Mouse (Mus musculus) liver, postnatal 0 days (tissue): ENCODE data around the gene Ptpn14. TPM values are rescaled to one million over a fixed set of nuclear protein-coding genes. Genes with fewer than 3 reads are reported as not detected.

ENCODE experiments used
- ATAC-seq: fragments of 200-750 bp; cut with Nextera tagmentation; 2 replicates; pipeline ENCODE4 v1.8.0; 2017; ENCODE audit warnings: mild to moderate bottlenecking, moderate library complexity
- DNase-seq: peaks from one replicate; pipeline ENCODE4 v3.0.0-alpha.2; 2016
- H3K27ac ChIP-seq: fragments of 300-500 bp; sonication (generic); 2 replicates; pipeline ENCODE4 v1.5.1; 2014; ENCODE audit warnings: antibody characterized with exemption, moderate library complexity, mild to moderate bottlenecking, low read depth
- H3K27me3 ChIP-seq: fragments of 300-500 bp; sonication (generic); 2 replicates; pipeline ENCODE4 v1.6.1; 2014; ENCODE audit warnings: low read length, control low read depth, mixed read lengths; ENCODE audit not compliant: insufficient read depth
- H3K36me3 ChIP-seq: fragments of 300-500 bp; sonication (generic); replicated peaks from 2 replicates; pipeline ENCODE4 v1.6.1; 2014; ENCODE audit warnings: mild to moderate bottlenecking, control low read depth, low read length, moderate library complexity, mixed read lengths; ENCODE audit not compliant: insufficient read depth
- H3K4me1 ChIP-seq: fragments of 300-500 bp; sonication (generic); 2 replicates; pipeline ENCODE4 v1.6.1; 2014; ENCODE audit warnings: antibody characterized with exemption, mild to moderate bottlenecking, control low read depth; ENCODE audit not compliant: insufficient read depth
- H3K4me2 ChIP-seq: fragments of 300-500 bp; sonication (generic); 2 replicates; pipeline ENCODE4 v1.6.1; 2014; ENCODE audit warnings: low read depth, mild to moderate bottlenecking, low read length, moderate library complexity, mixed read lengths
- H3K4me3 ChIP-seq: fragments of 300-500 bp; sonication (generic); 2 replicates; pipeline ENCODE4 v1.5.1; 2014; ENCODE audit warnings: low read depth, low read length
- H3K9ac ChIP-seq: fragments of 300-500 bp; sonication (generic); replicated peaks from 2 replicates; pipeline ENCODE4 v1.6.1; 2014; ENCODE audit warnings: mild to moderate bottlenecking, moderate library complexity
- H3K9me3 ChIP-seq: fragments of 300-500 bp; sonication (generic); 2 replicates; pipeline ENCODE4 v1.6.1; 2016; ENCODE audit warnings: mild to moderate bottlenecking, control low read depth, low read length, mixed read lengths
- CTCF ChIP-seq: sonication (generic); IDR thresholded peaks from 2 replicates; pipeline ENCODE4 v1.5.1; 2016; ENCODE audit warnings: antibody characterized with exemption, low read depth
- EP300 ChIP-seq: IDR thresholded peaks from 2 replicates; pipeline ENCODE4 v1.6.1; 2016; ENCODE audit warnings: antibody characterized with exemption, low read depth, mild to moderate bottlenecking
- WGBS: fragments of 180-500 bp; shearing (Covaris S2); extraction: QIAGEN DNeasy Blood & Tissue Kit; methylation state at CpG from one replicate; pipeline ENCODE4 v1.1.7; 2014; ENCODE audit not compliant: insufficient replicate concordance; 5-methylcytosine and 5-hydroxymethylcytosine counted together
- polyA plus RNA-seq: library from polyadenylated mRNA; unstranded; fragments of >200 nt; fragmentation: Nextera tagmentation; extraction: Ambion mirVana; gene quantifications from 2 replicates; pipeline ENCODE4 v1.2.1, GENCODE M21; 2015

The Ptpn14 gene
- polyA plus RNA-seq, 1 experiment from 2014 or later = 0.33 TPM

DNA sequence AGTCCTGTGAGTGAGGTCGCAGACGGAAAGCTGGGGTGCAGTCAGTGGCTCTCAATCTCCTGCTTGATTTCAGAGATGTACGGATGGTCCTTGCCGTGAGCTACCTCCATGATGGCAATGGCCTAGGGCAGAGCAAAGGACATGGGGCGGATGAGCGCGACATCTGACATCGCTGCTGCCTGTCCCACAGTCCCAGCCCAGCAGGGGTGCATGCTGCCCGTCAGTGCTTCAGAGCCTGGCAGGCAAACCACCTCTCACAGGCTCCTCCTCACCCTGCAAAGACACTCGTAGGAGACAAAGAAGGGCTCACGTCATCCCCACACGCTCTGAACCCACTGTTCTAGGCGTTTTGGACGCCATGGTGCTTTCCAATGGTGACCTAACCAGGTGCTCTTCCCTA is 152.7 kb downstream of the Ptpn14 start:
- H3K4me1 ChIP-seq = no peaks in the 10 kb centered on the region
- no peaks in the 10 kb centered on the region; the same call in 1 of the 2 replicates for H3K36me3 ChIP-seq
- H3K9me3 ChIP-seq = no peaks in the 10 kb centered on the region
- no peak overlapping the region for H3K4me2 ChIP-seq
- 87% methylated on average over 14 of the region's 14 CpGs for WGBS
- no peak overlapping the region for H3K9ac ChIP-seq
- H3K4me3 ChIP-seq = no peak overlapping the region
- ATAC-seq (no peak), DNase-seq (no peak)
- no peak for TF ChIP-seq EP300
- no peak for TF ChIP-seq CTCF
- H3K27me3 ChIP-seq = no peaks in the 10 kb centered on the region
- H3K27ac ChIP-seq = no peak overlapping the region

- H3K4me2 ChIP-seq = no peak overlapping the region
- H3K4me1 ChIP-seq = no peaks in the 10 kb centered on the region
- TF ChIP-seq CTCF (peak; percentile 81), EP300 (no peak)
- ATAC-seq (no peak), DNase-seq (peak; percentile 70)
- H3K27ac ChIP-seq = no peak overlapping the region
- no peaks in the 10 kb centered on the region for H3K9me3 ChIP-seq
- H3K27me3 ChIP-seq = no peaks in the 10 kb centered on the region
- H3K36me3 ChIP-seq = peaks cover 2% of the 10 kb centered on the region; the same call in 1 of the 2 replicates
- H3K4me3 ChIP-seq = no peak overlapping the region
- H3K9ac ChIP-seq = no peak overlapping the region
- 45% methylated on average over 7 of the region's 7 CpGs for WGBS
These were observed 154.8 kb downstream of the Ptpn14 start for GRCm38 (mm10) chr1:189882886-189883285.

- H3K4me3 ChIP-seq = no peak overlapping the region
- H3K9me3 ChIP-seq = no peaks in the 10 kb centered on the region
- no peaks in the 10 kb centered on the region for H3K27me3 ChIP-seq
- H3K27ac ChIP-seq = no peak overlapping the region
- 61% methylated on average over 17 of the region's 18 CpGs for WGBS
- H3K36me3 ChIP-seq = peaks cover 2% of the 10 kb centered on the region; the same call in 1 of the 2 replicates
- 0 out of 2 replicates have a peak, but pooled peaks have one; percentile 22 for ATAC-seq
- H3K9ac ChIP-seq = no peak overlapping the region
- no peak overlapping the region for H3K4me2 ChIP-seq
- TF ChIP-seq EP300 = no peak
- peak; percentile 62 for TF ChIP-seq CTCF
- DNase-seq = peak; percentile 65
- H3K4me1 ChIP-seq = no peaks in the 10 kb centered on the region
These were observed 155.6 kb downstream of the Ptpn14 start for GRCm38 (mm10) chr1:189883531-189884170.

- H3K9ac ChIP-seq = no peak overlapping the region
- no peak overlapping the region for H3K4me2 ChIP-seq
- no peaks in the 10 kb centered on the region for H3K27me3 ChIP-seq
- H3K4me1 ChIP-seq = no peaks in the 10 kb centered on the region
- 79% methylated on average over 13 of the region's 13 CpGs for WGBS
- no peak overlapping the region for H3K4me3 ChIP-seq
- H3K27ac ChIP-seq = no peak overlapping the region
- ATAC-seq (no peak), DNase-seq (no peak)
- TF ChIP-seq CTCF = no peak
- no peak for TF ChIP-seq EP300
- no peaks in the 10 kb centered on the region for H3K9me3 ChIP-seq
- peaks cover 2% of the 10 kb centered on the region; the same call in 1 of the 2 replicates for H3K36me3 ChIP-seq
These were observed 156.9 kb downstream of the Ptpn14 start for GRCm38 (mm10) chr1:189884951-189885350.

- H3K27ac ChIP-seq = no peak overlapping the region
- no peak for TF ChIP-seq EP300
- TF ChIP-seq CTCF = no peak
- H3K36me3 ChIP-seq = peaks cover 2% of the 10 kb centered on the region; the same call in 1 of the 2 replicates
- no peaks in the 10 kb centered on the region for H3K9me3 ChIP-seq
- no peak overlapping the region for H3K9ac ChIP-seq
- H3K27me3 ChIP-seq = no peaks in the 10 kb centered on the region
- DNase-seq (no peak), ATAC-seq (peak; percentile 67)
- H3K4me1 ChIP-seq = no peaks in the 10 kb centered on the region
- no peak overlapping the region for H3K4me2 ChIP-seq
- WGBS = 53% methylated on average over 6 of the region's 6 CpGs
- H3K4me3 ChIP-seq = no peak overlapping the region
These were observed 157.9 kb downstream of the Ptpn14 start for GRCm38 (mm10) chr1:189885975-189886374.

GRCm38 (mm10) chr1:189887518-189887917 is 159.4 kb downstream of the Ptpn14 start:
- no peak overlapping the region for H3K9ac ChIP-seq
- no peaks in the 10 kb centered on the region for H3K27me3 ChIP-seq
- H3K4me1 ChIP-seq = no peaks in the 10 kb centered on the region
- ATAC-seq (peak; percentile 71), DNase-seq (peak; percentile 73)
- H3K4me3 ChIP-seq = no peak overlapping the region
- H3K4me2 ChIP-seq = no peak overlapping the region
- no peaks in the 10 kb centered on the region for H3K9me3 ChIP-seq
- TF ChIP-seq EP300 (no peak), CTCF (peak; percentile 94)
- H3K27ac ChIP-seq = no peak overlapping the region
- 34% methylated on average over 7 of the region's 7 CpGs for WGBS
- 0 out of 2 replicates have a peak, but pooled peaks cover 2% of the 10 kb centered on the region for H3K36me3 ChIP-seq
